Mouse (Mus musculus): ENCODE data around the gene Spata17. TPM values are rescaled to one million over a fixed set of nuclear protein-coding genes. Genes with fewer than 3 reads are reported as not detected.

Gene Spata17
- total RNA-seq, 2 experiments from 2014 or later = 0.39 to 0.70 TPM

- DNase-seq (ENCODE audit: extremely low spot score in 1 of 2, low spot score in 1 of 2) = no peak
Measured at GRCm38 (mm10) chr1:187011601-187012000, 203.7 kb downstream of the Spata17 start.

DNA sequence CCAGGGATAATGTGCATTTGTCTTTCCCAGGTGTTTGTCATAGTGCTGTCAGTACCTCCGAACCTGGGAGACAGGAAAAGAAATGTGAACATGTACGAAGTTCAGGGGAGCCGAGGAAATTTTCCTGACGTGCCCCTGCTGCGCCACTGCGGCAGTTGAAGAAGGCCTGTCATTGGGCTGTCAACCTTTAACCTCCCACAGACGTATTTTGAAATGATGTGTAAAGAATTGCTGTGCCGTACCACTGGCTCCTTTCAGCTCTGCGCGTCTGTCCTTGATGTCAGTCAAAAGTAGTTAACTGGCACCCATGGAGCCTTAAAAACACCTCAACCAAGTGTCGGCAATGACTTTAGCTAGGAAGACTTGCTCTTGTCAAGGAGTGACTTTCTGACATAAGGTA, 205.2 kb downstream of the Spata17 start:
- DNase-seq (ENCODE audit: extremely low spot score in 1 of 2, low spot score in 1 of 2) = no peak

- DNase-seq (ENCODE audit: extremely low spot score in 1 of 2, low spot score in 1 of 2) = no peak
Measured at GRCm38 (mm10) chr1:187008236-187008635, 207.0 kb downstream of the Spata17 start.

DNA sequence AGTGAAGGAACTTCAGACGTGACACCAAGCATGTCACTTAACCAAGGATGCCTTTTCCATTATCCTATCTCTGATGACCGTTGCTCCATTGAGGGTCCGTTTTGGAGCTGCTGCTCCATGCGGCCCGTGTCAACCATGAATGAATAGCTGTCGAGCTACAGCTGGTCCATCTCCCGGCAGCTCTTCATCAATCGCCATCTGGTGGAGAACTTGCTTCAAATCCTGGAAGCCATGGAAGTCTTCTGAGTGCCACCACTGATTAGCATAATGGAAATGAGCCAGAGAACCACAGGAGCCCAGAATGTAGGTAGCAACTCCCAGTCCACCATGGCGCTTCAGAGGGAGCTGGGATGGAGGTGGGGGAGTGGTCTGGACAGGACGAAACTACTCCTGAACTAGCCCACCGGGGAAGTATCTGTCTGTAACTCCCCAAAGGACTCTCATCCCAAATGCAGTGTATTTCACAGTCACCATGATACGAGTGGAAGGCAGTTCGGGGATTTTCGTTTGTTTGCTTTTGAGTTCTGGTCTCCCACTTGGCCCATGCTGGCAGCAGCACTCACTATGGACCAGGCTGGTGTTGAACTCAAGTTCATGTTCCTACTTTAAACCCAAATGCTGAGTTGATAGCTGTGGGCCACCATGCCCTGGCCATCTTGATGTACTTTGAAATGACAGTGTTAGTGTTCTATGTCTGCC, 208.9 kb downstream of the Spata17 start:
- no peak for DNase-seq (ENCODE audit: extremely low spot score in 1 of 2, low spot score in 1 of 2)

GRCm38 (mm10) chr1:187004306-187004705, 211.0 kb downstream of the Spata17 start:
- DNase-seq (ENCODE audit: extremely low spot score in 1 of 2, low spot score in 1 of 2) = no peak

DNA sequence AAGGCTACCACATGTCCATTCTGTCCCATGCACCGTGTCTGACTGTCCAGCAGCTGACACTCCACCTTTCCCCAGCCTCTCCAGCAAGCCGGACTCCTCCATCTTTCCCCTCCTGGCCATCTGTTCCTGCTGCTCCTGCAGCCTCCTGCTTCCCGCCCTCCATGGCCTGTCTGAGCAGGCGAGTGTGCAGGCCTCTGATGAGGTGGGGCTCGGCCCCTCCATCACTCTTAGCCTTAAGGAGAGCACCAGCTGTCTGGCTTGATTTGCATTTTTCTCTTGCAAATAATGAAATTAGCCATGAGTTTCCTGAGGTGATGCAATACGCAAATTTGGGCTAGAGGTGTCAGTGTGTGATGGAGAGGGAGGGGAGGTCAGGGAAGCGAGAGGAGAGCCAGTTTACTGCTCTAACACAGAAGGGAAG, 211.8 kb downstream of the Spata17 start:
- no peak for DNase-seq (ENCODE audit: extremely low spot score in 1 of 2, low spot score in 1 of 2)

- DNase-seq (ENCODE audit: extremely low spot score in 1 of 2, low spot score in 1 of 2) = no peak
Measured at GRCm38 (mm10) chr1:186997596-186998304, 217.5 kb downstream of the Spata17 start.

Other genes with a start within 250 kb of the Spata17 start
- gene D1Pas1, start 248.0 kb downstream of the Spata17 start, total RNA-seq (2021) = not detected
- 10 to 100 TPM; 17.9 to 24.2 TPM for gene Gpatch2, start within 50 bp of the Spata17 start, total RNA-seq (2021)

Measured in layer of hippocampus, postnatal 25 days (tissue).